Mouse (Mus musculus): ENCODE data around the gene 4930505A04Rik. TPM values are rescaled to one million over a fixed set of nuclear protein-coding genes. Genes with fewer than 3 reads are reported as not detected.
"Not testable (repeated sequence)": the region's sequence is repeated elsewhere in the genome, so short reads cannot be mapped to it uniquely, and the experiment has no call there.

Gene 4930505A04Rik
- not detected in 3 replicates for total RNA-seq (2017)

DNA sequence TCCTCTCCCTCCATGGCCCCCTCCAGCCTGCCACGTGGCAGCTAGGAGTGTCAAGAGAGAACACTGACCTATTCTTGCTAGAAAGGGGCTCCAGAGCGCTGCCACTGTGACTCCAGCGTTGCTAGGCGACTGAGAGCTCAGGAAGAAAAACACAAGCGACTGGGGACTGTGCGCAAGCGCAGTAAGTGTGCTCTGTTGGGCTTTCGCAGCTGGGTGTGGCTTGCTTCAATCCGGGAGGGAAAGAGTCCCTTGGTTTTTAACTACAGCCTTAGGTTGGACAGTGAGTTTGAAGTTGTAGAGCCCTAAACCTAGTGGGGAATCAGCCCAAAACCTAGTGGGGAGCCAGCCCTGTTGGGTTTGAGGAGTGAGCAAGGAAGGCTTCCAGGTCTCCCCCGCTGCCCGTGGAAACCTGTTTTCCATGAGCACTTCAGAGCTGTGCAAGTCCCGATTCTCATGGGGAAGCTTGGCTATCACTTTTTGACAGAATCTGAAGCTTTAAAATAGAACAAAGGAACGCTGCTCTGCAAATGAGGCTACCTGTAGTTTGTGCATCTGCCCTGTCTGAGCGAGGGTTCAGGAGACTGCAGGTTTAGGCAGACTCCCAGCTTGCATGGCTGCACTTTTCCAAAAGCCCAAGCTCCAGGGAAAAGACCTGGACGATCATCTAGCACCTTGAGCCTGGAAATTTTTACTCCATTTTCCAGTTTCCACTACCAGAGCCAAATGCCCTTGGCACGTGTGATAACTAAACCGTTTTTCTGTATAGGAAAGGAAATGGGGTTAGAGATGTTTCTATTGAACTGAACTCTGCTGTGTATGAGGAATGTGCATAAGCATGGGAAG is at the start of gene 4930505A04Rik:
Gene 4930505A04Rik, minus strand, starts transcription at position 77 of the 843 bp plus-strand sequence.
- no peak for ATAC-seq (replicated peaks; ENCODE audit: insufficient number of reproducible peaks, low FRiP score, low TSS enrichment, poor library complexity, severe bottlenecking)

DNA sequence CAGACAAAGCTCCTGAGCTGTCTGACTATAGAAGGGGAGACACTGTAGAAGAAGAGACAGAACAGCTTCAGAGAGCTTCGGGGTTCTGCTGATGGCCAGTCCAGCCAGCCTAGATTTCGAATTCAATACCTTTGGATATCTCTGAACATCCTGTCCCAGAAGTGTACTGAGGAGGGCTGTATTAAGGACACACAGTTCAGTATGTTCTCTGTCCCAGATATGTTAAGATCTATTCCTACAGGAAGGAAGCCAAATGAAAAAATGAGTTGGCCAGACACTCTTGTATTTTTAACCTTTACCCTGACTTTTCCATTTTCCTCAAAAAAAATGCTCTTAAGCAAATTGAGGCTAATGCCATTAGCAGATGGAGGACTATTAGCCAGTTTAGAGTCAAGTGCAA is 45.5 kb upstream of the 4930505A04Rik start:
- no peak for ATAC-seq (replicated peaks; ENCODE audit: insufficient number of reproducible peaks, low FRiP score, low TSS enrichment, poor library complexity, severe bottlenecking)

DNA sequence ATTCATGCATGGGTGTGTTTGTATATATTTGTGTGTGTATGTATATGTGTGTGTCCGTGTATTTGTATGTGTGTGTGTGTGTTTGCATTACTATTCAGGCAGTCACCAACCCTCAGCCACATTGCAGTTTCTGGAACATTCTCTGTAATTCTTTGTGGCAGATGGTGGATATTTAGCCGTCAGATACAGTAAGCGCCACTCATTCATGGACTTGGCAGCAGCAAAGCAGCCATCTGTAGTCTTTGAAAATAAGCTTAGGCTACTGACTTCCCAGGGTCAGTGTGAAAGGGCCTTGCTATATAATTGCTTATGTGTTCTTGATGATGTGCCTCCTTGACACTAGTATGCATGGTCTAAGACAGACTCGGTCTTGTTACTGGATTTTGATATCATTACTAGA is 36.6 kb upstream of the 4930505A04Rik start:
- ATAC-seq (replicated peaks; ENCODE audit: insufficient number of reproducible peaks, low FRiP score, low TSS enrichment, poor library complexity, severe bottlenecking): no peak

DNA sequence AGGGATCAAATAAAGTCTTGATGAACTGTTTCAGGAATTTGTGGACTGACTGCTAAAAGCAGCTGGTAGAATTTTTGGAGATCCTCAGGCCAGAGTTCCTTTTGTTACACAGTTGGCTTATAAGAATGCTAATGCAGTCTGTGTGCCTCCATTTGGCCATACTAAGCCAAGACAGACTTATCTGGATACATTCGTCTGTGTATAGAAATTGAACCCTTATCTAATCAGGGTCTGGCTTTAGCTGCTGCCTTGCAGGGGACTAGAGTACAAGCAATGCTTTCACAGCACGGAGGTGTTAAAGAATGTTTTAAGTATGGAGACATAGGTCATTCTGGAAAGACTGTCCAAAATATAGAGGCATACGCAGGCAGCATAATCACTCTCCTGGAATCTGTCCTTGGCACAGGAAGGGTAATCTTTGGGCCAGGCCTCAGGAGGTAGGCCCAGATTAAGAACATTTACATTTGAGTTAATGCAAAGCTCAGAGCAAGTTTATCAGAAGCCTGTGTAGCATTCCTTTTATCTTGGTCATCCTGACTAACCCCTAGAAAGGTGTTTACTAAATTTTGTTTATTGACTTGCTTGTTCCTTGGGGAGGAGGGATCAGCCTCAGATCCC is 27.2 kb upstream of the 4930505A04Rik start:
- no peak for ATAC-seq (replicated peaks; ENCODE audit: insufficient number of reproducible peaks, low FRiP score, low TSS enrichment, poor library complexity, severe bottlenecking)

DNA sequence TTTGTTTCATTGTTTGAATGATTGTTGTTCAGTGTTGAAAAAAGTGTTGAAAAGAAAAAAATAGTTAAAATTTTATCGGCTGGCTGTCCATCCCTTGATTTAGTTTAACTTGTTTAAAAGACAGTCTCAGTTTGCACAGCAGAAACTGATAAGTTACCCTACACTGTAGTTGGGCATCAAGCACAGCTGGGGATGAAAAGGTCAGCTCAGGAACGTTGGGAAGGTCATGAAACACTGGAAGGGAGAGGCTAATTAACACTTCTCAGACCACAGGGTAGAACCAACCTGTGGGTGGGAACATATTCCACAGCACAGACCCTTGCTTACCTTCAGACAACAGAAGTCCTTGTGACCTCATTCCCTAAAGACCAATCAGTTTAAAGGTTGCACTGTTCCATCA is 25.5 kb upstream of the 4930505A04Rik start:
- no peak for ATAC-seq (replicated peaks; ENCODE audit: insufficient number of reproducible peaks, low FRiP score, low TSS enrichment, poor library complexity, severe bottlenecking)

DNA sequence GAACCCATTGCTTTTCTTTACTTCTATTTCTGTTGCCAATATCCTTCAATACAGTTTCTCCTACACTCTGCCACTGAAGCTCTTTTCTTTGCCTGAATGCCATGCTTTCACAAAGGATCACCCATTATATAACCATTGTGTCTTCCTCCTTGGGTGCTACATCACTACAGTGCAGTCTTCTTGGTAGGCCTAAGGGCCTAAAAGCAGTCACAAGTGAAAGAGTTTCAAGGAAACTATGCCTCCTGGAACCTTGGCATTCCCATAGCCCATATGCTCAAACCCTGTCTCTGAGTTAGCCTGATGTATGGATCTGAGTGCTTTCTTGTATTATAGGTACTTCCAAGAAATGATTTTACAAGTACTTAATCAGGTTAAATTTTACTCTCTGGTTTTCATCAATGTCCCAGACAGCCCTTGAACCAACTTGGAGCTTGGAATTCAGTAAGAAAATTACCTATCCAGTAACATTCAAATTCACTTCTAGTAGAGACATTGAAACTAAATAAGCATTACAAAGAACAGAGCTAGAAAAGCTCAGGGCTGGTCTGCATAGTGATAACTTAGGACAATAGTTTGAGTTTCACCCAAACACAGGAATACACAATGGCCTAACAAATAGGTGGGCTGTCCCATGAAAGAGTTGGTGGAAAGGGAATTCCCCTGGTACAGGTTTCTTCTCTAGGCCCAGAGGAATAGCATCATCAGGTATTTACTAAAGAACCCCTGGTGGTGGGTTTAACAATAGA is 20.1 kb upstream of the 4930505A04Rik start:
- no peak for ATAC-seq (replicated peaks; ENCODE audit: insufficient number of reproducible peaks, low FRiP score, low TSS enrichment, poor library complexity, severe bottlenecking)

DNA sequence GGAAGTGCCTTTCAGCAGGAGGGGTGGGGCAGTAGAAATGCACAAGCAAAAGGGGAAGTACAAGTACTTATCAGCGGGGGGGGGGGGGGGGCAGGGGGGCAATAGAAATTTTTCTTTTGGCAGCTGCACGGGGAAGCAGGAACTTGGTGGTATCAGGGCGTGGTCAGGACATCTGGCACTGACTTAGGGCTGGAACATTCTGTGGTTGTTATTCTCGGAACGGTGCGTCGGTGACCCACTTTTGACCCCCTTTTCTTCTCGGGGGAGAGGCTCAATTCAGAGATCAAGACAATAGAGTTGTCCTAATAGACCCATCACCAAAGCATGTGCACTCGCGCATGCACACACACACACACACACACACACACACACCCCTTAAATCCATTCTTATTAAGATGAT is 16.6 kb upstream of the 4930505A04Rik start:
- no peak for ATAC-seq (replicated peaks; ENCODE audit: insufficient number of reproducible peaks, low FRiP score, low TSS enrichment, poor library complexity, severe bottlenecking)

DNA sequence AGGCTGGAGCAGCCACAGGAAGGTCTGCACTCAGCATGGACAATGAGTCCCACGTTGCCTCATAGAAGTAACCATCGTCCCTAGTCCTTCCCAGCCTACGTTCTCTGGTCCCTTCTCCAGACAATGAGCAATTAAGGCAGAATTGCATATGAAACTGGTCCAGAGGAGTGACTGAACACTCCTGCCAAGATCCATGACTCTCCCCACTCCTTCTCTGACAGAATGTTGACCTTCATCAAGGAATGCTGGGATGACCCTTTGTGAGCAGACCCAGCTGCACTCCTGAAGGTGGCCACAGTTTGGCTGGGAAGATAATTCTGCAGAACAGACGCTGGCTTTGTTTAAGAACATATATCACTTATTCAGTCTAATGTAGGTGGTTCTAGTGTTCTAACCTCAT is 11.7 kb upstream of the 4930505A04Rik start:
- ATAC-seq (replicated peaks; ENCODE audit: insufficient number of reproducible peaks, low FRiP score, low TSS enrichment, poor library complexity, severe bottlenecking): no peak

DNA sequence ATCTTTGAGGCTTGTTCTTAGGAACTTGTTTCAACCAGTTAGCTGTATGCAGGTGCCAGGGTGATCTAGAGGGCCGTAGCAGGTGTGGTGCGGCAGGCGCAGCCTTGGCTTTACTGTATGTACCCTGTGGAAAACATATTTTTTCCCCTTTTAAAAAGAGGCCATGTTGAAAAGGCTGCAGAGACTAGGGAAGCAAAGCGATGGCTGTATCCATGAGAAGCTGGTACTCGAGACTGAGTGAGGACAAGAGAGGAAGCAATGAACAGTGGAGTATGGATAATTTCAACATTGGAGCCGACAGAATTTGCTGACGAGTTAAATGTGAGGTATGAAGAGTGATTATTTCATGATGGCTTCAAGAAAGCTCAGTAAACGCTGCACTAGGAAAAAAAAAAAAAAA is 440 bp downstream of the 4930505A04Rik start:
- ATAC-seq (replicated peaks; ENCODE audit: insufficient number of reproducible peaks, low FRiP score, low TSS enrichment, poor library complexity, severe bottlenecking): no peak

DNA sequence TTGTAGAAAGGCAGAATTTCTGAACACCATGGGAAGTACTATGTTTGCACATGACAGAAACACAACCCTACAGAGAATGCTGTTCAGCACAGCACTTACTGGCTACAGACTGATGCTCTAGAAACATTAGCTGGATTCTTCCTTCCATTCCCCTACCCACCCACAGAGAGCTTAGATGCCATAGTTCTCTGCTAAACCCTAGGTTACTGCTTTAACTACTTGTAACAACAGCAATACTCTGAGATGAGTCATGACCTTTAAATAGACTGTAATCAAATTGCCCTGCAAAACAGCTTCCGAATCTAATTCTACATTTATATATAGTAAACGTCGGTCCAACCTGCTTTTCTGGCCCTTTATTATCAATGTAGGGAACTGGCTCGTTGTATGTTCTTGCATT is 17.3 kb downstream of the 4930505A04Rik start:
- no peak for ATAC-seq (replicated peaks; ENCODE audit: insufficient number of reproducible peaks, low FRiP score, low TSS enrichment, poor library complexity, severe bottlenecking)

DNA sequence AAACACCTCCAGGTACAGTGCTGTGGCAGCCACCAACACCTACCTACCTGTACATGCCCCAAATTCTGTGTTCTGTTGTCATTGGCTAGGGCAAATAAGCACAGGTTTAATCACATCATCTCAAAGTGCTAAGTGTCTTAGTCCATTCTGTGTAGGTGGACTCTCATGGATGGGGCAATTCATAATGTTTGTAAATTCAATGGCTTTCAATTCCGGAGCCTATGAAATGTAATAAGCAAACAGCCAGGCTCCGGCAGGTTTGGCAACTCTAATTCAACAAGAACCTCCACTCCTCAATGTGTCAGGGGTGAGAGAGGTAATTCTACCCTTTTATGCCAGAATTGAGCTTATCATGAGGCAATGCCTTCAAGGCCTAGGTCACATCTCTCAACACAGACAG is 23.5 kb downstream of the 4930505A04Rik start:
- no peak for ATAC-seq (replicated peaks; ENCODE audit: insufficient number of reproducible peaks, low FRiP score, low TSS enrichment, poor library complexity, severe bottlenecking)

DNA sequence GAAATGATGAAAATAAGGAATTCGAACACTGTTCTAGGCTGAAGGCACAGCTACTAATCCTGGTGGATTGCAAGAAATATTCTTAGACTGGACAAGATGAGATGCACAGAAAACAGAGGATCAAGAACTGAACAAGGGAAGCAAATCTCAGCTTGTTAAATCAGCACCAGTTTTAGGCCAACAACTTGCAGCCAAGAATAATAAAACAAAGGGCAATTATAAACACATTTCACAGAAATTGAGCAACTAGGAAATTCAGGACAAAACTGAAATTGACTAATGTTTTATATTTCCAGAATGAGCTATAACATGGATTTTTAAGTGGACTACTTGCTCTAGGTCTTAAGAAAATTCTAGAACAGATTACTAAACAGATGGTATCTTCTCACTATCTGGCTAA is 24.1 kb downstream of the 4930505A04Rik start:
- no peak for ATAC-seq (replicated peaks; ENCODE audit: insufficient number of reproducible peaks, low FRiP score, low TSS enrichment, poor library complexity, severe bottlenecking)

DNA sequence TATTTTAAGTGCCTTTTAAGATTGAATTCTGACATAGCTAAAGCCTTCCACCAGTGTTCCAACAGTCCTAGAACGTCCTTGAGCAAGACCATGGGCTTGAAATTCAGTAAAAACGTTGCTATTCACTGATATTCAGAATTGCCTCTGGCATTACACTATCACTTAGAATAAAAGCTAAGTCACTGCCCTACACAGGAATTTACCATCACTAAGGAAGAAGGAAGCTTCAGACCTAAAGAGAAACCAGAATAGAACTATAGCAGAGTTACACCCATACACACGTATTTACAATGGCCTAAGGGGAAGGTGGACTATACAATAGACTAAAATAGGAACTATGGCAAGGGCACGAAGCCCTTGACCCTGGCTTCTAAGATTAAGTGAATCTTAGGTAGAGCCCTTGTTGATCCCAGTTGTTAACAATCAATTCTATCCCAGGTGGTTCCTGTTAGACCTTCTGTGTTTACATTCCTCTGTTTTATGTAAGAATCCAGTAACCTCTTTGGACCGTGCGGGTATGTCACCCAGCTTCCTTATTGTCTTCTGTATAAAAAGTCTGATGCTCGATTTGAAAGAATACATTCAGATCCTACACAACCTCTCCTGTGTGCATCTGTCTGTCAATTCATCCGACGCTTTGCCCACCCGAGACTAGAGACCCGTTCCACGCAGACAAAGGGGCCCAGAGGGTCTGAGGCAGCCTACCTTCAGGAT is 27.3 kb downstream of the 4930505A04Rik start:
- ATAC-seq (replicated peaks; ENCODE audit: insufficient number of reproducible peaks, low FRiP score, low TSS enrichment, poor library complexity, severe bottlenecking): not testable (repeated sequence)

DNA sequence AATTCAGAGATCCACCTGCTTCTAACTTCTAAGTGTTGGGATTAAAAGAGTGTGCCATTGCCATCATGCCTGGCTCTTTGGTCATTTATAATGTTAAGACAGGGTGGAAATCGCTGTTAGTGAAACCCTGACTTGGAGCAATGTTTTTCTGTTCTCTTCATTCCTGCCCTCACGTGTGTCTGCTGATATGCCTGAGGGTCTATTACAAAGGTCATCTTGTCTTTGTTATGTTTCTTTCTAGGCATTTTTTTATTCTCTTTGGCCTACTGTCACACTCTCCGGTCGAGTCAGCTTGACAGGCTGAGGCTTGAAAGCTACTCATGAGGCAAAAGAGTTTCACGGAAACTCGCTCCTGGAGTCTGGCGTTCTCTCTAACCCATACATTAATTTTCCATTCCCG is 27.9 kb downstream of the 4930505A04Rik start:
- no peak for ATAC-seq (replicated peaks; ENCODE audit: insufficient number of reproducible peaks, low FRiP score, low TSS enrichment, poor library complexity, severe bottlenecking)

DNA sequence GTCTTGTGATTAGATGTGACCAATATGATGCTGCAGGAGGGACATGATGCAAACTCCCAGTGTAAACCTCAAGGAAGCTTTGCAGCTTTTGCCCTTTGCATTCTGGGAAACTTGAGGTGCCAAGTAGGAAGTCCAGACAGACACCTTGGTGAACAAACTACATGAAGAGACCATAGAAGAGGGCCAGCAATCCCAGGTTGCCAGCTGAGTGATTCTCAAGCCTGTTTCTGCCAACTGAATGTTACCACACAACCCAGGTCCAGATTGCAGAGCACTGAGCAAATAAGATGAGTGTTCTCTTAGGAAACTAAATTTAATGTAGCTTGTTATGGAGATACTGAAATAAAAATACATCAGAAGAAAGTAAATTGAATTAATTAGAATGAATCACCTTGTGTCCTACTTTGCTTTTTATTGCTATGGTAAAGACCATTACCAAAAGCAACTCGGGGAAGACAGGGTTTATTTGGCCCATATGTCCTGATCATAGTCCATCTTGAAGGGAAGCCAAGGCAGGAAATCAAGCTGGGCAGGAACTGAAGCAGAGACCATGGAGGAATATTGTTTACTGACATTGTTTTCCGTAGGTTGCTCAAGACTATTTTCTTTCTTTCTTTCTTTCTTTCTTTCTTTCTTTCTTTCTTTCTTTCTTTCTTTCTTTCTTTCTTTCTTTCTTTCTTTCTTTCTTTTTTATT is 38.2 kb downstream of the 4930505A04Rik start:
- no peak for ATAC-seq (replicated peaks; ENCODE audit: insufficient number of reproducible peaks, low FRiP score, low TSS enrichment, poor library complexity, severe bottlenecking)

DNA sequence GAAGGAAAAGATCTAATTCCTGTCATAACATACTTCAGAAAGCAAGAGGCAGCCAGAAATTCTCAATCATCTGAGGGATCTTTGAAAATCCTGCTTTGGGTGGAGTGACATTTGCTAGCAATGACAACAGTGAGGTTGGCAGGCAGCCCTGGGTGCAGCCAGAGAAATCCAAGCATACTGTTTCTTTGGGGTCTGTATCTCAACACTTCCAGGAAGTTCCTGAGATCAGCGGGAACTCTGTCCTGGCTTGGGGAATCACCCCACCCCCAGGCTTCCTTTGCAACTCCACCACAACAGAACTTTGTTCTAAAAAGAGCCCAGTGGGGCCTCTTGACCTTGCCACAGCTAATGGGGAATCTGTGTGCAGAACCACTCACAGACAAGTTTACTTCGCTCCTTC is 66.0 kb downstream of the 4930505A04Rik start:
- no peak for ATAC-seq (replicated peaks; ENCODE audit: insufficient number of reproducible peaks, low FRiP score, low TSS enrichment, poor library complexity, severe bottlenecking)

DNA sequence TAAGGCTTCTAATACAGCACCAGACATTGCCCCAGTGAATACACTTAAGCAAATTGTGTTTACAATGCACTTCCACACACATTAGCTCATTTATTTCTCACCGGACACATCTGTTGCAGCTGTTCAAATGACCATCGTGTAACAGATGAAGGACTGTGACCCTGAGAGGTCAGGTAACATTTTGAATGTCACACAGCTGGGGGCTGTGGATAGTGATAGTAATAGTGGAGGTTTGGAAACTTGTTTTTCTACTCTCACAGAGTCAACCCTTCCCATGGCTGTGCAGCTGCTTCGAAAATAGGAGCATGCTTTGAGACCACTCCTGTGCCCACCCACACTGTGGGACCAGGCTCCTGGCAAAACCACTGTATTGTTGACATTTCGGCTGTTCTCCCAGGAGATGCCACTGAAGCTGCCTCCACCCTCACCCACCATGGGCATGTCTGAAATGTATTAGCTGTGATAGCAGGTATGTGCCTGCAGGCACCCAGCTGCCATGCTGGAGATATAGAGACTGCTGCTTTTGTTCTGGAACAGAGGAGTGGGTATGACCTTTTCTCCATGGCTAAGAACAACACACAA is 66.9 kb downstream of the 4930505A04Rik start:
- ATAC-seq (replicated peaks; ENCODE audit: insufficient number of reproducible peaks, low FRiP score, low TSS enrichment, poor library complexity, severe bottlenecking): no peak

DNA sequence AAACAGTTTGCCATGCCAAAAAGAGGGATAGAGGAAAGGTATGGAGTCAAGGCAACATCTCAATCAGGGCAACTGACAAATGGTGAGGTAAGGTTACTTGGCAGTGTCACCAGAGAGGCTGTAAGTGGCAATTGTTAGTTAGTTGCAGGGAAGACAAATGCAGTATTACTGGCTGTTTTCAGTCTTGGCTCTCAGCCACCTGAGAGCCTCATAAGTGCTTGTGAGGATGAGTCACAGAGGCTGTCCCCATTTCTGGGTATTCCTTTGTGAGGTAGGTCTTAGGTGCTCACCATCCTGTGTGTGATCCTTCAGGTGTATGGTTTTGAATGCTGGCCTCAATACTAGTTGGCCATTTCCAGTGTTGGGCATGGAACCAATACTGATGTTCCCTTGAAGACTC is 77.3 kb downstream of the 4930505A04Rik start:
- ATAC-seq (replicated peaks; ENCODE audit: insufficient number of reproducible peaks, low FRiP score, low TSS enrichment, poor library complexity, severe bottlenecking): no peak
